Mouse (Mus musculus): ENCODE results near the gene Lrrc20. TPM values are rescaled to one million over a fixed set of nuclear protein-coding genes. Genes with fewer than 3 reads are reported as not detected.
"Not testable (repeated sequence)": the region's sequence is repeated elsewhere in the genome, so short reads cannot be mapped to it uniquely, and the experiment has no call there.

Gene Lrrc20
- 11.7 and 15.5 TPM in 2 replicates for total RNA-seq (2021)
- long read RNA-seq, experiment 1, partial matches to known transcripts, result 7 of 15 reads
- long read RNA-seq, experiment 1, other reads (novel, unspliced or antisense), result 4 of 15 reads
- long read RNA-seq, experiment 2, partial matches to known transcripts, result 0 of 7 reads
- long read RNA-seq, experiment 2, other reads (novel, unspliced or antisense), result 6 of 7 reads

- peak; percentile 96 for DNase-seq
These were observed at the start of gene Lrrc20 for GRCm38 (mm10) chr10:61475594-61476439. Gene Lrrc20, plus strand, starts transcription at chr10:61475801.

- DNase-seq, result peak; percentile 59
These were observed 49.3 kb upstream of the Lrrc20 start for GRCm38 (mm10) chr10:61426251-61426757.

DNA sequence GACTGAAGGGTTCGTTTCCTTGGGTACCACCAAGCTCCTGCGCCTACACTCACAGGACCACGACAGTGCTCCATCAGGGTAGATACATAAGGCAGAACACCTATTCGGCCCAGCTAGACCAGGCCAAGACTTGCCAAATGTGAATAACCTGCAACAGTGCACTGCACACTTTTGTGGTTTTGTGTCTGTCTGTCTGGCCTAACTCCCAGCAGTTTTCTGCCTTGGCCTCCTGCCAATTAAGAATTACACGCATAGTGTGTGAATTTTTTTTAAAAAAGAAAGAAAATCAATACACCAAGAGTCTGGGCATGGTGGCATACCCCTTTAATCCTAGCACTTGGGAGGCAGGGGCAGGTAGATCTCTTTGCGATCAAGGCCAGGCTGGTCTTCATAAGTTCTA lies 47.6 kb upstream of the Lrrc20 start:
- no peak for DNase-seq

- DNase-seq, result no peak
These were observed 47.2 kb upstream of the Lrrc20 start for GRCm38 (mm10) chr10:61428416-61428815.

GRCm38 (mm10) chr10:61429043-61429442 lies 46.6 kb upstream of the Lrrc20 start:
- no peak for DNase-seq

GRCm38 (mm10) chr10:61431375-61431774 lies 44.2 kb upstream of the Lrrc20 start:
- DNase-seq, result no peak

DNA sequence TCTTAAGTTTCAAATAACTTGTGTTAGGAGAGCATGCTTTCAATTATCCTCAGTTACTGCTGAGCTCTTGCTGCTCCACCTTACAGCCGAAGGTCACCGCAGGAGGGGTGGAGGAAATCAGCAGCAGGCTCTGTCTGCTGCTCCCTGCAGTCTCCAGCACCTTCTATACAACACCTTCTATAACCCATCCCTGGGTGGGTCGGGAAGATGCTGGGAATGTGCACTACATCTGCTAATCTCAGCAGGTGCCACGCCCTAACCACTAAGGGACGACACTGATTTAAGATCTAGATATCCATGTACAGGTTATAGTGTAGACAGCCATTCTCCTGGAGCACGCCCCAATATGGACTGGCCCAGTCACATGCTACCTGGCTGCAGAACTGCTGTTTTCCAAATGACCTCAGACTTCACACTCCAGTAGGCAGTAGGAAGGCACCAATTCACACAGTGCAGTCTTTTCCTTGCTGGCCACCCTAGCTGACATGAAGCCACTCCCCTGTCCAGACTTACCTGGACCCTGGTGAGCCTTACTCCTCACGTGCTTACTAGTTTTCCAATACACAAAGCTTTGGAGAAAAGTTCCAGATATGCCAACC lies 35.3 kb upstream of the Lrrc20 start:
- DNase-seq, result no peak

DNA sequence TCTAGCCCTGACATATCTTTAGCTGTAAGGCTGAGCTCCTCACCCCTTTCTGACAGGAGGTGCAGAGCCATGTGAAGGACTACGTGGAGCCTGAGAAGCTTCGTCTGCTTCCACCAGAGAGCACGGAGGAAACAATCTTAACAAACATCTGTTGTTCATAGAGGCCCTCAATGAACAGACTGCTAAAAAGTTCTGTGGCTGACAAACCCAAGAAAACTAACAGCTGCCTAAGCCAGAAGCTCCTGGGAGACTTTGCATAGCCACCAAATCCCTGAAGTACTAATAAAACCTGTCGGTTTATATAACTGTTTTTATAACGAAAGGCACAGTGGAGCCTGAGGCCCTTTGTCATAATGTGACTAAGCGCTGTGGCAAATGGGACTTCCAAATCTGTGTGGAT lies 32.1 kb upstream of the Lrrc20 start:
- DNase-seq, result no peak

DNA sequence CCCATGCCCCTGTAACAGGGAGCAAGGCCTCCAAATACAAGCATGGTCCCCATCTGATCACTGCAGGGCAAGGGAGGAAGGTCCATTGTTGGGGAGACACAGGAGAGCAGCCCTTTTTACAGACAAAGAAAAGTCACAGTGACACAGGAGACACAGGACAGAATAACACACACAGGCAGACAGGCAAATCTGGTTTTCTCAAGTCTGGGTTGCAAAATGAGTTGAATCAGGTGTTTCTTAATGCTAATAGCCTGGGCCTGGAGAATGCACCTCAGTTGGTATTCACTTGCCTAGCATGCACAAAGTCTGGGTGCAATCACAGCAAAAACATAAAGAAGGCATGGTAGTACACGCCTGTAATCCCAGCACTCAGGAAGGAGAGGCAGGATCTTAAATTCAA lies 31.7 kb upstream of the Lrrc20 start:
- no peak for DNase-seq

DNA sequence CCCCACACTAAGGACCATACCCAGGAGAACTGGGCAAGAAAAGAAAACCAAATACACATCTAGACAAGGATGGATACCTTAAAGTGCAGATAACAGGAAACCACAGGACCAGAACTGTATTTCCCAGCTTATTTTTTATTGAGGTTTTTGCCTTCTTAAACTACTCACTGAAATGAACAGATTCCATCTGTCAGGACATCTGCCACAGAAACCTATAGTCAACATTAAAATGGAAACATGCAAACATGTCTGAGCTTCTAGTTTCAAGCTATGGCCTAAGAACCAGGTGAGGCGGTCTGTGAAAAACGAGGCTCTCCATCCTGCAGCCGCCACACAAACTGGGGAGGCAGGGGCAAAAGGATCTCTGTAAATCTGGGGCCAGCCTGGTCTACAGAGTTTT lies 30.6 kb upstream of the Lrrc20 start:
- DNase-seq, result no peak

- DNase-seq, result peak; percentile 60
These were observed 27.8 kb upstream of the Lrrc20 start for GRCm38 (mm10) chr10:61447581-61448353.

DNA sequence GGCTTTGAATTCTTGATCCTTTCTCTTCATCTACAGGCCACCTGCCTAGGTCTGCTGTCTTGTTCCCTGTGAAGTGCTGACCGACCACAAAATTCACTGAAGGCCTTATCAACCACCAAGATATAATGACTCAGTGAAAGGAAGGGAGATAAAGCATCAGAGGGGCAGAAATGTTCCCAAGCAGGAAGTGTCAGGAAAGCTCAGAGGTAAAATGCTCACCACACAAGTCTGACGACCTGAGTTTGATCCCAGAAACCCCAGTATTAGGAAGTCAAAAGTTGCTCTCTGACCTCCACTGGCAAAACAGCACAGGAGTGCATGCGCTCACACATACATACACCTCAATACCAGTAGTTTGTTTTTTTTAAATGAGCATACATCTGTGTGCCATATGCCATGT lies 26.8 kb upstream of the Lrrc20 start:
- DNase-seq, result no peak

DNA sequence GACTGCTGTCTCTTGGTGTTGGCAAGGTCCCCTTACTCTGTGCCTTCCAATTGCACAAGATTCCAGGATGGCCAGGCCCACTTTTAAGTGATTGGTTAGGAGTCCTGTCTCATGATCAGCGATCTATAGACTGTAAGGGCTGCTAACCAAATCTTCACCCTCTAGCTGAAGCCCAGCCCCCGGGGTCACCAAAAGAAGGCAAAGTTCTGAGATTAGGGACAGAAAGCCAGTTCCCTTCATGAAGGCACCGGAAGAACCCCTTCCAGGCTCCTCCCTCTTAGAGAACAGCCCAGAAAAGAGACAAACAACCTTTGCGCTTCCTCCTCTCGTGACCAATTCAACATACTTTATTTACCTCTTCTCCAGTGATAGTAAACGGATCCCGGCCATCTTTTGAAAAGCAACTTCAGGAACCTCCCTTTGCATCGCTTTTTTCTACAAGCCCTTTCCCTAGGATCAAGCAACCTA lies 24.1 kb upstream of the Lrrc20 start:
- peak; percentile 63 for DNase-seq

- DNase-seq, result peak; percentile 65
These were observed 23.5 kb upstream of the Lrrc20 start for GRCm38 (mm10) chr10:61451931-61452617.

DNA sequence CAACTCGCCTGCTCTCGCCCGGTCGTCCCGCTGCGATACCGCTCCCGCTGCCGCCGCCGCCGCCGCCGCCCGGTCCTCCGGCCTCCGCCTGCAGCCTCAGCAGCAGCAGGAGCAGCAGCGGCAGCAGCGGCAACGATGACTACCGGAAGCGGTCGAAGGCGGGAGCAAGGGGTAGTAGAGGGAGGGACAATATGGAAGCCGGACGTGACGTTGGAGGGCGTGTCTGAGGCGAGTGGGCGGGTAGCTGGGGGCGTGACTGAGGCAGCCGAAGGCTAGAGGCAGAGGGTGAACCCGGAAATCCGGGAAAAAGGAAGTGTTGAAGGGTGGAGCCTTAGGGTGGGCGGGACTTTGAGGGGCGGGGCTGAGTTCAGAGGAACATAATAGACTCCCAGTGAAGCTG lies 23.0 kb upstream of the Lrrc20 start, which contains the start of gene Eif4ebp2:
Gene Eif4ebp2, minus strand, starts transcription at position 17 of the 400 bp plus-strand sequence.
- peak; percentile 100 for DNase-seq

DNA sequence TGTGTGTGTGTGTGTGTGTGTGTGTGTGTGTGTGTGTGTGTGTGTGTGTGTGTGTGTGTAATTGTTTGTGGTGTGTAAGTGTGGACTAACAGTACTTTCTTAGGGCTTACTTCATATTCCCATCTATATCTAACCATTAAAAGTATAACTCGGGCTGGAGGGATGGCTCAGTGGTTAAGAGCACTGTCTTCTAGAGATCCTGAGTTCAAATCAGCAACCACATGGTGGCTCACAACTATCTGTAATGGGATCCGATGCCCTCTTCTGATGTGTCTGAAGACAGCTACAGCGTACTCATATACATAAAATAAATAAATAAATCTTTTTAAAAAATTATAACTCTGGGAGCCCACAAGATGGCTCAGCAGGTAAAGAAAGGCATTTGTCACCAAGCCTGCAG lies 22.4 kb upstream of the Lrrc20 start:
- DNase-seq, result not testable (repeated sequence)

DNA sequence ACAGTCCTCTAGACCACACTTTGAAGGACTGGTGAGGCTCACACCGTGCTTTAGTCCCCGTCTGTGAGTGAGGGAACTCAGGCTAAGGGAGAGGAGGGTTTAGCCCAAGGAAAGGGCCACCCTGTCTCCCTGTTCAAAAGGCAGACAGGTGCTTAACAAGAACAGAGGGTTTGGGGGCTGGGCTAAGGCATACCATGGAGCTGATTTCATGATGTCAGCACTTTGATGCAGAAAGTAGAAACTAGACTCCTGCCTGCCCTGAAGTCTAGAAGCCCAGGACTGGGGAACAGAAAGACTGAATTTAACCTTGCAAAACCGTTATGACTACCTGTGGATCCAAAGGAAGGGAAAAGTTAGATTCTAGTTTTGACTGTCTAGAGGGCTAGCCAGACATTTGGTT lies 18.4 kb upstream of the Lrrc20 start:
- DNase-seq, result no peak

GRCm38 (mm10) chr10:61465009-61465408 lies 10.6 kb upstream of the Lrrc20 start:
- no peak for DNase-seq

DNA sequence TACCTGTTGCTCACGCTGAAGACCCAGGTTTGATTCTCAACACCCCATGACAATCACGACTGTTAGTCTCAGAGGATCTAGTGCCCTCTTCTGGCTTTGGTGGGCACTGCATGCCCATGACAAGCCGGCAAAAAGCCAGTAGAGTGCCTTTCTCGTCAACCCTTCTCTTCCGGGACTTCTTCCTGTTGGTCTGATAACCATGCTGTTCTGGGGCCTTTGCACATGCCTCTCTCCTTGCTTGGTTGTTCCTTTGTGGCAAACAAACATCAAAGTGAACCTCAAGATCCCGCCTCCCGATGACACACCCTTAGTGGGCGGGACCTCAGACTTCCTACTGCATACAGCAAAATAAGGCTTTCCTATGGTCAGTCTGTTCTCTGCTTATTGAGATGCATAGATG lies 9.4 kb upstream of the Lrrc20 start:
- DNase-seq, result peak; percentile 36

GRCm38 (mm10) chr10:61466873-61467272 lies 8.7 kb upstream of the Lrrc20 start:
- peak; percentile 51 for DNase-seq

- no peak for DNase-seq
These were observed 6.7 kb upstream of the Lrrc20 start for GRCm38 (mm10) chr10:61468900-61469299.

GRCm38 (mm10) chr10:61473640-61474039 lies 2.0 kb upstream of the Lrrc20 start:
- no peak for DNase-seq

Measured in adrenal gland, postnatal 14 days (tissue).